Mouse (Mus musculus) MEL (cell line): ENCODE results near the gene Spats1. TPM values are rescaled to one million over a fixed set of nuclear protein-coding genes. Genes with fewer than 3 reads are reported as not detected.

Experiments used
- DNase-seq: peaks from one replicate; pipeline ENCODE4 v3.0.0; 2011; ENCODE audit warnings: low read depth, low spot score
- H3K27ac ChIP-seq: 2 replicates; pipeline ENCODE4 v1.5.1; 2012; ENCODE audit warnings: low read depth, mild to moderate bottlenecking, control low read depth, low read length, moderate library complexity; ENCODE audit not compliant: control insufficient read depth
- H3K27me3 ChIP-seq, 2 experiments: fragments of 150-350 bp in 1 of 2; sonication (generic) in 1 of 2; 2 replicates each; pipeline ENCODE4 v1.6.1; 2012; ENCODE audit warnings: low read length in 2 of 2, mild to moderate bottlenecking in 2 of 2, improper control_type of control experiment in 1 of 2, moderate library complexity in 1 of 2; ENCODE audit not compliant: insufficient read depth in 2 of 2, control insufficient read depth in 1 of 2
- H3K36me3 ChIP-seq, 2 experiments: 2 replicates each; pipeline ENCODE4 v1.6.1; 2012 to 2014; ENCODE audit warnings: low read length in 2 of 2, improper control_type of control experiment in 1 of 2, inconsistent platforms in 1 of 2, mild to moderate bottlenecking in 1 of 2; ENCODE audit not compliant: insufficient read depth in 2 of 2, control insufficient read depth in 1 of 2
- H3K4me1 ChIP-seq, 2 experiments: fragments of 150-350 bp in 1 of 2; sonication (generic) in 1 of 2; 2 replicates each; pipeline ENCODE4 v1.6.1; 2012; ENCODE audit warnings: low read length in 2 of 2, improper control_type of control experiment in 1 of 2, mild to moderate bottlenecking in 1 of 2; ENCODE audit not compliant: insufficient read depth in 2 of 2, control insufficient read depth in 1 of 2
- H3K4me3 ChIP-seq, 2 experiments: fragments of 150-350 bp in 1 of 2; sonication (generic) in 1 of 2; 2 replicates each; pipeline ENCODE4 v1.5.1; 2012; ENCODE audit warnings: low read depth in 2 of 2, low read length in 2 of 2, mild to moderate bottlenecking in 2 of 2, moderate library complexity in 2 of 2, control low read depth in 1 of 2, improper control_type of control experiment in 1 of 2; ENCODE audit not compliant: control insufficient read depth in 1 of 2, insufficient read depth in 1 of 2
- H3K79me2 ChIP-seq: 2 replicates; pipeline ENCODE4 v1.6.1; 2012; ENCODE audit warnings: mild to moderate bottlenecking, low read length, moderate library complexity; ENCODE audit not compliant: control insufficient read depth, poor library complexity, insufficient read depth
- H3K9ac ChIP-seq: 2 replicates; pipeline ENCODE4 v1.6.1; 2012; ENCODE audit warnings: low read depth, mild to moderate bottlenecking, control low read depth, low read length, moderate library complexity; ENCODE audit not compliant: control insufficient read depth, poor library complexity, severe bottlenecking
- H3K9me3 ChIP-seq: fragments of 150-350 bp; sonication (generic); replicated peaks from 2 replicates; pipeline ENCODE4 v1.6.1; 2012; ENCODE audit warnings: mild to moderate bottlenecking, low read length, improper control_type of control experiment, moderate library complexity; ENCODE audit not compliant: insufficient read depth
- BHLHE40 ChIP-seq: IDR thresholded peaks from 2 replicates; pipeline ENCODE4 v1.6.1; 2012; ENCODE audit warnings: low read depth, mild to moderate bottlenecking, inconsistent platforms, low read length, improper control_type of control experiment, borderline replicate concordance
- CTCF ChIP-seq, 3 experiments: IDR thresholded peaks in 2 of 3; conservative IDR thresholded peaks in 1 of 3; 2 replicates each; pipeline ENCODE4 v1.5.1; 2011 to 2012; ENCODE audit warnings: low read length in 3 of 3, low read depth in 2 of 3, mild to moderate bottlenecking in 2 of 3, improper control_type of control experiment in 1 of 3, inconsistent platforms in 1 of 3, mixed read lengths in 1 of 3, moderate library complexity in 1 of 3; ENCODE audit not compliant: control insufficient read depth in 1 of 3, insufficient read depth in 1 of 3, poor library complexity in 1 of 3, severe bottlenecking in 1 of 3
- ELF1 ChIP-seq: IDR thresholded peaks from 2 replicates; pipeline ENCODE4 v1.6.1; 2014; ENCODE audit warnings: low read depth, mild to moderate bottlenecking, inconsistent platforms, low read length, improper control_type of control experiment, moderate library complexity
- ETS1 ChIP-seq: IDR thresholded peaks from 2 replicates; pipeline ENCODE4 v1.6.1; 2012; ENCODE audit warnings: low read depth, mild to moderate bottlenecking, inconsistent platforms, low read length, improper control_type of control experiment, moderate library complexity
- GABPA ChIP-seq: IDR thresholded peaks from 2 replicates; pipeline ENCODE4 v1.6.1; 2012; ENCODE audit warnings: low read depth, mild to moderate bottlenecking, inconsistent platforms, low read length, improper control_type of control experiment, moderate library complexity
- GATA1 ChIP-seq: IDR thresholded peaks from 2 replicates; pipeline ENCODE4 v1.6.1; 2011; ENCODE audit warnings: low read depth, low read length, improper control_type of control experiment
- HCFC1 ChIP-seq: IDR thresholded peaks from 2 replicates; pipeline ENCODE4 v1.6.1; 2012; ENCODE audit warnings: low read depth, mild to moderate bottlenecking, inconsistent platforms, low read length, improper control_type of control experiment, moderate library complexity
- JUND ChIP-seq: IDR thresholded peaks from 2 replicates; pipeline ENCODE4 v1.6.1; 2011; ENCODE audit warnings: low read depth, mild to moderate bottlenecking, improper control_type of control experiment, low read length
- MAX ChIP-seq: IDR thresholded peaks from 2 replicates; pipeline ENCODE4 v1.6.1; 2011; ENCODE audit warnings: low read length, improper control_type of control experiment
- MEF2A ChIP-seq: IDR thresholded peaks from 2 replicates; pipeline ENCODE4 v1.6.1; 2014; ENCODE audit warnings: low read depth, mild to moderate bottlenecking, inconsistent platforms, low read length, improper control_type of control experiment; ENCODE audit not compliant: poor library complexity, insufficient replicate concordance, severe bottlenecking; ENCODE audit errors: extremely low read depth
- MXI1 ChIP-seq: IDR thresholded peaks from 2 replicates; pipeline ENCODE4 v1.6.1; 2011; ENCODE audit warnings: mild to moderate bottlenecking, low read depth, low read length, improper control_type of control experiment
- MYB ChIP-seq: IDR thresholded peaks from 2 replicates; pipeline ENCODE4 v1.6.1; 2011; ENCODE audit warnings: mild to moderate bottlenecking, low read depth, low read length, improper control_type of control experiment
- NRF1 ChIP-seq: IDR thresholded peaks from 2 replicates; pipeline ENCODE4 v1.6.1; 2014; ENCODE audit warnings: low read depth, mild to moderate bottlenecking, inconsistent platforms, low read length, improper control_type of control experiment, moderate library complexity; ENCODE audit not compliant: poor library complexity, insufficient read depth, severe bottlenecking
- POLR2A ChIP-seq, 2 experiments: IDR thresholded peaks; 2 replicates each; pipeline ENCODE4 v1.6.1; 2011 to 2012; ENCODE audit warnings: low read length in 2 of 2, mild to moderate bottlenecking in 2 of 2, control low read depth in 1 of 2, improper control_type of control experiment in 1 of 2, low read depth in 1 of 2, moderate library complexity in 1 of 2; ENCODE audit not compliant: control insufficient read depth in 1 of 2, insufficient read depth in 1 of 2, poor library complexity in 1 of 2
- POLR2AphosphoS2 ChIP-seq: IDR thresholded peaks from 2 replicates; pipeline ENCODE4 v1.6.1; 2011; ENCODE audit warnings: low read length, improper control_type of control experiment
- POLR2AphosphoS5 ChIP-seq: IDR thresholded peaks from 2 replicates; pipeline ENCODE4 v1.6.1; 2012; ENCODE audit warnings: low read depth, borderline replicate concordance, mild to moderate bottlenecking, inconsistent platforms, low read length, moderate library complexity, mixed read lengths
- RAD21 ChIP-seq: IDR thresholded peaks from 2 replicates; pipeline ENCODE4 v1.6.1; 2011; ENCODE audit warnings: mild to moderate bottlenecking, low read depth, low read length, improper control_type of control experiment
- SMC3 ChIP-seq: IDR thresholded peaks from 2 replicates; pipeline ENCODE4 v1.6.1; 2011; ENCODE audit warnings: low read depth, low read length, improper control_type of control experiment
- TAL1 ChIP-seq: IDR thresholded peaks from 2 replicates; pipeline ENCODE4 v1.6.1; 2012; ENCODE audit warnings: mild to moderate bottlenecking, inconsistent platforms, low read length, moderate library complexity, mixed read lengths
- UBTF ChIP-seq: IDR thresholded peaks from 2 replicates; pipeline ENCODE4 v1.6.1; 2012; ENCODE audit warnings: low read depth, mild to moderate bottlenecking, inconsistent platforms, low read length, improper control_type of control experiment, moderate library complexity, borderline replicate concordance; ENCODE audit not compliant: insufficient read depth
- USF2 ChIP-seq, 2 experiments: IDR thresholded peaks; 2 replicates each; pipeline ENCODE4 v1.6.1; 2011 to 2012; ENCODE audit warnings: improper control_type of control experiment in 2 of 2, low read length in 2 of 2, borderline replicate concordance in 1 of 2, inconsistent platforms in 1 of 2, low read depth in 1 of 2, mild to moderate bottlenecking in 1 of 2; ENCODE audit not compliant: insufficient read depth in 1 of 2
- ZC3H11A ChIP-seq: IDR thresholded peaks from 2 replicates; pipeline ENCODE4 v1.6.1; 2012; ENCODE audit warnings: low read depth, mild to moderate bottlenecking, inconsistent platforms, low read length, improper control_type of control experiment
- polyA plus RNA-seq, 2 experiments: library from polyadenylated mRNA; stranded (reverse) in 1 of 2; unstranded in 1 of 2; fragments of >175 nt in 1 of 2; fragments of >200 nt in 1 of 2; gene quantifications; 2 replicates each; pipeline versions ENCODE4 v1.2.1 to v1.2.4; 2012; ENCODE audit warnings: low replicate concordance in 2 of 2, low read depth in 1 of 2; ENCODE audit not compliant: insufficient read length in 2 of 2, insufficient read depth in 1 of 2, missing spikeins in 1 of 2
- total RNA-seq: library from RNA; depleted of rRNA; stranded (reverse); fragments of 300-350 nt; gene quantifications from 2 replicates; pipeline ENCODE4 v1.2.3, GENCODE M21; 2012

Gene Spats1
- total and polyA plus RNA-seq, 3 experiments, result 1.5 to 149 (median 2.5) TPM

GRCm38 (mm10) chr17:45480429-45480828 lies 5.2 kb upstream of the Spats1 start:
- Histone ChIP-seq H3K4me1 (peaks cover 0 to 13% of the 10 kb centered on the region in 2 experiments; a peak in 1 of 4 replicates), H3K27me3 (no peaks in the 10 kb centered on the region), H3K79me2 (no peaks in the 10 kb centered on the region; the same call in 1 of the 2 replicates), H3K4me3 (no peak overlapping the region), H3K27ac (no peak overlapping the region)
- peak; percentile 57 for DNase-seq
- TF ChIP-seq HCFC1, result no peak
- peak; percentile 72 for TF ChIP-seq ZC3H11A
- TF ChIP-seq MAX, result no peak
- no peak for TF ChIP-seq ELF1
- no peak for TF ChIP-seq POLR2AphosphoS2
- no peak for TF ChIP-seq GATA1
- no peak for TF ChIP-seq POLR2AphosphoS5
- TF ChIP-seq ETS1, result no peak
- no peak for TF ChIP-seq POLR2A (IDR thresholded peaks at IDR 0.05; ENCODE audit: control insufficient read depth in 1 of 2, insufficient read depth in 1 of 2, low read depth in 1 of 2, low read length in 2 of 2, poor library complexity in 1 of 2)
- no peak for TF ChIP-seq JUND
- TF ChIP-seq NRF1, result no peak
- no peak for TF ChIP-seq USF2 (IDR thresholded peaks at IDR 0.05; ENCODE audit: borderline replicate concordance in 1 of 2, insufficient read depth in 1 of 2, low read depth in 1 of 2, low read length in 2 of 2)
- TF ChIP-seq MXI1, result no peak
- TF ChIP-seq MEF2A, result no peak
- peak; percentile 77 for TF ChIP-seq SMC3
- peak; percentile 72 for TF ChIP-seq RAD21
- TF ChIP-seq CTCF (IDR thresholded peaks at IDR 0.05 in 2 of 3, conservative IDR thresholded peaks at IDR 0.05 in 1 of 3; ENCODE audit: control insufficient read depth in 1 of 3, insufficient read depth in 1 of 3, low read depth in 2 of 3, low read length in 3 of 3, poor library complexity in 1 of 3, severe bottlenecking in 1 of 3), result peak; percentile 43 to 75 (median 54)
- no peak for TF ChIP-seq BHLHE40
- TF ChIP-seq TAL1, result no peak
- no peak for TF ChIP-seq MYB
- TF ChIP-seq UBTF, result no peak
- TF ChIP-seq GABPA, result no peak
- TF ChIP-seq, all 39 proteins: peak for 4
- Histone ChIP-seq H3K9me3 (no peaks in the 10 kb centered on the region), H3K36me3 (peaks cover 0 to 6% of the 10 kb centered on the region in 2 experiments; a peak in 2 of 4 replicates), H3K9ac (no peak overlapping the region)
